Mouse (Mus musculus) cerebellum, postnatal 25 days (tissue): ENCODE results near the gene Gm11213.
A peak's percentile ranks its signal among the peaks of the same experiment; 100 is the strongest.

Source experiments
- DNase-seq, 2 experiments: peaks; one replicate each; pipeline ENCODE4 v3.0.0; 2021; ENCODE audit warnings: mixed read lengths in 2 of 2

Gene Gm11213

GRCm38 (mm10) chr4:63604945-63605344 lies at the start of gene Gm11213:
Gene Gm11213, minus strand, starts transcription at chr4:63605261.
- no peak for DNase-seq

GRCm38 (mm10) chr4:63654381-63654780 lies 49.3 kb upstream of the Gm11213 start:
- no peak for DNase-seq

- DNase-seq = no peak
Observed at GRCm38 (mm10) chr4:63643956-63644726, 39.1 kb upstream of the Gm11213 start.

GRCm38 (mm10) chr4:63639842-63640241 lies 34.8 kb upstream of the Gm11213 start:
- DNase-seq = no peak

- no peak for DNase-seq
Observed at GRCm38 (mm10) chr4:63638603-63639002, 33.5 kb upstream of the Gm11213 start.

- DNase-seq = no peak
Observed at GRCm38 (mm10) chr4:63633181-63633580, 28.1 kb upstream of the Gm11213 start.

- DNase-seq = no peak
Observed at GRCm38 (mm10) chr4:63627111-63627510, 22.1 kb upstream of the Gm11213 start.

- no peak for DNase-seq
Observed at GRCm38 (mm10) chr4:63625563-63626080, 20.6 kb upstream of the Gm11213 start.

GRCm38 (mm10) chr4:63622378-63622835 lies 17.3 kb upstream of the Gm11213 start, which contains the start of gene Tex48:
Gene Tex48, minus strand, starts transcription at chr4:63622428.
- DNase-seq = peak in 1 of 2 experiments; percentile 23

GRCm38 (mm10) chr4:63621861-63622260 lies 16.8 kb upstream of the Gm11213 start:
- DNase-seq = no peak

GRCm38 (mm10) chr4:63608391-63608790 lies 3.3 kb upstream of the Gm11213 start:
- DNase-seq = no peak

- no peak for DNase-seq
Observed at GRCm38 (mm10) chr4:63605968-63606367, 907 bp upstream of the Gm11213 start.

GRCm38 (mm10) chr4:63605545-63605944 lies 484 bp upstream of the Gm11213 start:
- no peak for DNase-seq

- DNase-seq = no peak
Observed at GRCm38 (mm10) chr4:63601263-63601662, 3.8 kb downstream of the Gm11213 start.

- DNase-seq = no peak
Observed at GRCm38 (mm10) chr4:63600786-63601185, 4.3 kb downstream of the Gm11213 start.

GRCm38 (mm10) chr4:63596010-63596409 lies 9.1 kb downstream of the Gm11213 start:
- no peak for DNase-seq

GRCm38 (mm10) chr4:63595259-63595658 lies 9.8 kb downstream of the Gm11213 start:
- DNase-seq = no peak

GRCm38 (mm10) chr4:63594459-63595110 lies 10.5 kb downstream of the Gm11213 start:
- DNase-seq = no peak

GRCm38 (mm10) chr4:63590538-63590937 lies 14.5 kb downstream of the Gm11213 start:
- no peak for DNase-seq

- DNase-seq = no peak
Observed at GRCm38 (mm10) chr4:63589987-63590386, 15.1 kb downstream of the Gm11213 start.

GRCm38 (mm10) chr4:63586240-63586639 lies 18.8 kb downstream of the Gm11213 start:
- no peak for DNase-seq

- no peak for DNase-seq
Observed at GRCm38 (mm10) chr4:63585216-63585615, 19.8 kb downstream of the Gm11213 start.

GRCm38 (mm10) chr4:63582580-63582979 lies 22.5 kb downstream of the Gm11213 start:
- DNase-seq = no peak

- no peak for DNase-seq
Observed at GRCm38 (mm10) chr4:63580078-63580477, 25.0 kb downstream of the Gm11213 start.
